Mouse (Mus musculus): ENCODE data around the gene Tspan1. TPM values are rescaled to one million over a fixed set of nuclear protein-coding genes. Genes with fewer than 3 reads are reported as not detected.

The Tspan1 gene
- total and polyA plus RNA-seq, 3 experiments: 0.03 to 0.08 TPM; not detected in 1

GRCm38 (mm10) chr4:116168617-116169352 is 1.4 kb upstream of the Tspan1 start:
- no peaks in the 10 kb centered on the region for H3K27me3 ChIP-seq (ENCODE audit: control insufficient read depth in 1 of 2, insufficient read depth in 2 of 2, low read length in 2 of 2)
- peaks cover 0 to 2% of the 10 kb centered on the region in 2 experiments; a peak in 1 of 4 replicates for H3K36me3 ChIP-seq (ENCODE audit: control insufficient read depth in 1 of 2, insufficient read depth in 2 of 2, low read length in 2 of 2)
- TF ChIP-seq GATA1 (IDR thresholded peaks at IDR 0.05; ENCODE audit: low read depth, low read length) (no peak), ETS1 (IDR thresholded peaks at IDR 0.05; ENCODE audit: low read depth, low read length) (no peak), SIN3A (IDR thresholded peaks at IDR 0.05; ENCODE audit: low read length) (no peak), POLR2AphosphoS5 (IDR thresholded peaks at IDR 0.05; ENCODE audit: borderline replicate concordance, low read depth, low read length) (peak; percentile 67; the same call in 1 of the 2 replicates), MYB (IDR thresholded peaks at IDR 0.05; ENCODE audit: low read depth, low read length) (no peak), ELF1 (IDR thresholded peaks at IDR 0.05; ENCODE audit: low read depth, low read length) (no peak), RAD21 (IDR thresholded peaks at IDR 0.05; ENCODE audit: low read depth, low read length) (peak; percentile 84), CHD1 (IDR thresholded peaks at IDR 0.05; ENCODE audit: low read depth, low read length) (no peak), SMC3 (IDR thresholded peaks at IDR 0.05; ENCODE audit: low read depth, low read length) (peak; percentile 82), ZC3H11A (IDR thresholded peaks at IDR 0.05; ENCODE audit: low read depth, low read length) (peak; percentile 80), MAX (IDR thresholded peaks at IDR 0.05; ENCODE audit: low read length) (no peak), MAZ (IDR thresholded peaks at IDR 0.05; ENCODE audit: low read depth, low read length) (0 out of 2 replicates have a peak, but pooled peaks have one; percentile 45), HCFC1 (IDR thresholded peaks at IDR 0.05; ENCODE audit: low read depth, low read length) (no peak), CHD2 (IDR thresholded peaks at IDR 0.05; ENCODE audit: low read length) (no peak), UBTF (IDR thresholded peaks at IDR 0.05; ENCODE audit: borderline replicate concordance, insufficient read depth, low read depth, low read length) (no peak), USF2 (IDR thresholded peaks at IDR 0.05; ENCODE audit: borderline replicate concordance in 1 of 2, insufficient read depth in 1 of 2, low read depth in 1 of 2, low read length in 2 of 2) (no peak), TAL1 (IDR thresholded peaks at IDR 0.05; ENCODE audit: low read length) (no peak), EP300 (IDR thresholded peaks at IDR 0.05; ENCODE audit: low read depth in 1 of 2, low read length in 2 of 2) (no peak), ZNF384 (IDR thresholded peaks at IDR 0.05; ENCODE audit: low read depth, low read length) (peak; percentile 16; the same call in 1 of the 2 replicates), POLR2A (IDR thresholded peaks at IDR 0.05; ENCODE audit: control insufficient read depth in 1 of 2, insufficient read depth in 1 of 2, low read depth in 1 of 2, low read length in 2 of 2, poor library complexity in 1 of 2) (no peak), RCOR1 (IDR thresholded peaks at IDR 0.05; ENCODE audit: low read depth, low read length) (no peak), TBP (IDR thresholded peaks at IDR 0.05; ENCODE audit: low read depth, low read length) (no peak), CTCF (IDR thresholded peaks at IDR 0.05 in 2 of 3, conservative IDR thresholded peaks at IDR 0.05 in 1 of 3; ENCODE audit: control insufficient read depth in 1 of 3, insufficient read depth in 1 of 3, low read depth in 2 of 3, low read length in 3 of 3, poor library complexity in 1 of 3, severe bottlenecking in 1 of 3) (peak; percentile 64 to 88 (median 76)), MYC (IDR thresholded peaks at IDR 0.05; ENCODE audit: low read depth, low read length) (no peak)
- no peaks in the 10 kb centered on the region for H3K9me3 ChIP-seq (replicated peaks; ENCODE audit: insufficient read depth, low read length)
- 0 out of 4 replicates have a peak, but pooled peaks cover 0 to 3% of the 10 kb centered on the region in 2 experiments for H3K4me1 ChIP-seq (ENCODE audit: control insufficient read depth in 1 of 2, insufficient read depth in 2 of 2, low read length in 2 of 2)
- H3K4me3 ChIP-seq (ENCODE audit: control insufficient read depth in 1 of 2, insufficient read depth in 1 of 2, low read depth in 2 of 2, low read length in 2 of 2): no peak overlapping the region
- DNase-seq (ENCODE audit: low read depth, low spot score): peak; percentile 71
- H3K9ac ChIP-seq (ENCODE audit: control insufficient read depth, low read depth, low read length, poor library complexity, severe bottlenecking): no peak overlapping the region
- no peak overlapping the region for H3K27ac ChIP-seq (ENCODE audit: control insufficient read depth, low read depth, low read length)
- no peaks in the 10 kb centered on the region for H3K79me2 ChIP-seq (ENCODE audit: control insufficient read depth, insufficient read depth, low read length, poor library complexity)

All from MEL (cell line).